Mouse (Mus musculus): ENCODE data around the gene Dock9.
"Not testable (repeated sequence)": the region's sequence is repeated elsewhere in the genome, so short reads cannot be mapped to it uniquely, and the experiment has no call there.

Dock9 gene

GRCm38 (mm10) chr14:121660167-121660894, 137.3 kb downstream of the Dock9 start:
- no peak for DNase-seq (ENCODE audit: low read depth)

DNA sequence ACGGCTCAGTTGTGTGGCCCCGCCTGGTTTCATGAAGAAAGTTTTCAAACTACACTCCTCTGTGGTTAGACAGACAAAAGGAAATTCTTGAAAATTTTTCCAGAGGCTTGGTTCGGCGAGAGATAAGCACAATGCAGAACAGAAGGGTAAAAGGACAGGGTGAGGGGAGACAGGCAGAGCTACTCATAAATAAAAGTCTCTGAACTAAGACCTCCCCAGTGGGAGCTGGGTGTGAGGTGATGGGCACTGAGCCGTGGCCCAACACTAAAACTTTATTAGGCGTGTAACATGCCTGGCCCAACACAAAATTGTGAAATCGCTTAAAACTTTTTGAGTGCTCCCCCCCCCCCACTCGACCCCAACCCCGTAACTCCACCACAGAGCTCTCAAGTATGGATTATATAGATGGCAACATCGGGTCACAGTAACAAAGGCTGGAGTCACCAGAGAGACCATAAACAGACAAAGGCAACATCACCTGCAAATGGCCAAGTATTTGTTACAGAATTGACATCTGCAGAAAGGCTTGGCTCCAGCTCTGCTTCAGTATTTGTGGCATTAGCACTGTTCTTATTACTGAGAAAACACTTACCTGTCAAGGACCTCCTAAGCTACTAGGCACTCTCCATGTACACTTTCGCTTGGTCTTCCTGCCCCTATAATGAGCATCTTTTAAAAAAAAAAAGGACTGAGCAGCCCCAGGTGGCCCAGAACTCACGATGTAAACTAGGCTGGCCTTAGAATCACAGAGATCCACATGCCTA, 138.4 kb downstream of the Dock9 start:
- no peak for DNase-seq (ENCODE audit: low read depth)

- no peak for DNase-seq (ENCODE audit: low read depth)
These were observed 139.1 kb downstream of the Dock9 start for GRCm38 (mm10) chr14:121658537-121658936.

DNA sequence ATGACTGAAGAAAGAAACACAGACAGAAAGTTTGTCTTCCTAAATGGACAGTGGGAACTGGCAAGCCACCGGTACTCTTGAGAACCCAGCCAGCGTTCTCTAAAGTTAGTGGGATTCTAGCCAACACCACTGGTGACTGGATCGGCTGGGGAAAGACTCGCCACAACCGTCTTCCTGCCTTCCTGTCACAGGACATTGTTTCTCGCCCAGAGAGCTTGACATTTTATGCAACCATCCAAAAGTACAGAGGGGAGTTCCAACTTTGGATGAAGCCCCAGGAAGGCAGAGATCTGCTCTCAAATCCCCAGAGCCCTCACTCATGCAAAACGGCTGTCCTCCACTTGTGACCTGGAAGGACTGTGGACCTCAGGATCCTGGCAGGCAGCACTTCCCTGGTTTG, 140.0 kb downstream of the Dock9 start:
- peak; percentile 17 for DNase-seq (ENCODE audit: low read depth)

DNA sequence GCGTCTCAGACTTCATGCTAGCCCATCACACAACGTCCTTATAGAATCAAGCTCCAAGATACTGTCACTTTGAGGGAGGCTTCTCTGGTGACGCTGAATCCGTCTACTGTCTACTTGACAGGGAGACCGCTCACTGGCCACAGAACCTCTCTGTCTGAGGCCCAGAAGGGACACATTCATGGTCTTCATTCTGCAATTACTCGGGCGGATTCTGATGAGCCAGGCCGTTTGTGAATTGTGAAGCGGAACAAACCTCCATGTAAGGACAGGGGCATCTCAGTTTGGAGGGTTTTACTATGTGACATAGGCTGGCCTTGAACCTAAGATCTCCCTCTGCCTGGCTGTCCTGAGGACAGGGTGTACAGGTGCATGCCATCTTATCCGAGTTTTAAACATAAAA, 140.7 kb downstream of the Dock9 start:
- DNase-seq (ENCODE audit: low read depth): no peak

GRCm38 (mm10) chr14:121654977-121655376, 142.7 kb downstream of the Dock9 start:
- DNase-seq (ENCODE audit: low read depth): no peak

- no peak for DNase-seq (ENCODE audit: low read depth)
These were observed 143.1 kb downstream of the Dock9 start for GRCm38 (mm10) chr14:121654416-121654967.

GRCm38 (mm10) chr14:121653717-121654116, 143.9 kb downstream of the Dock9 start:
- DNase-seq (ENCODE audit: low read depth): no peak

- DNase-seq (ENCODE audit: low read depth): no peak
These were observed 144.4 kb downstream of the Dock9 start for GRCm38 (mm10) chr14:121653241-121653640.

DNA sequence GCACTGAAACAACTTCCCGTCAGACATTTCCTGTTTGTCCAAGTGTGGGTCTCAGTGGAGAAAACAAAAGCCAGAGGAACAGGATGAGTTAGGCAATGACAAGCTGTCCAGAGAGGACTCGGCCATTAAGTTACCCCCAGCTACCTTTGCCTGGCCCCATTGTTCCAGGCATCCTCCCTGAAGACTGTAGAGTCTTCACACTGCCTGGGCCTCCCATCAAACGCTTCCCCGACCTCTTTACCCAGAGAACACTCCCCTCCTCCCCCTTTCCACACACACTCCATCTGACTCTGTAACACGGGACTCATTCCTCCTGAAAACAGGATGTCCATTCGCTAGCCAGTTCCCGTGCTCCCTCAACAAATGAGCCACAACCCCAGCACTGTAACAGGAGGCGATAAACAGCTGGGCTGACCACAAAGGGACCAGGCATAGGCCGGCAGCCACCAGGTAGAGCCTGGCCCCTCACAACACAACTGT, 149.0 kb downstream of the Dock9 start:
- DNase-seq (ENCODE audit: low read depth): peak; percentile 49

DNA sequence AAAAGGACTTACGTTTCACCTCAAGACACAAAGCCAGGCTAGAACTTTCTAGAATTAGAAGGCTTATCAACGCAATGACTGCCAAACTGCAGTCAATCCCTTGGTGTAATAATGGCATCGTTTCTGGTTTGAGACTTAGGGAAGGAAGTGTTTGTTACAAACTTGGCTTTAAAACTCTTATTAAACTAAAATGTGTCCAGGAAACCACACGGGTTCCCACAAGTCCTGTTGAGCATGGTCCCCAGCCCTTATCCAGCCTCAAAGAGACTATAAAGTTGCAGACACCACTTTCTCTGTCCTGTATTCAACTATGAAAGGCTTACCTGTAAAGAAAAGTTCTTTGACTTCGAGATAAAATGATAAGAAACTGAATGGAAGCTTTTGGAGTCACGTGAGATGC, 149.9 kb downstream of the Dock9 start:
- DNase-seq (ENCODE audit: low read depth): peak; percentile 62

DNA sequence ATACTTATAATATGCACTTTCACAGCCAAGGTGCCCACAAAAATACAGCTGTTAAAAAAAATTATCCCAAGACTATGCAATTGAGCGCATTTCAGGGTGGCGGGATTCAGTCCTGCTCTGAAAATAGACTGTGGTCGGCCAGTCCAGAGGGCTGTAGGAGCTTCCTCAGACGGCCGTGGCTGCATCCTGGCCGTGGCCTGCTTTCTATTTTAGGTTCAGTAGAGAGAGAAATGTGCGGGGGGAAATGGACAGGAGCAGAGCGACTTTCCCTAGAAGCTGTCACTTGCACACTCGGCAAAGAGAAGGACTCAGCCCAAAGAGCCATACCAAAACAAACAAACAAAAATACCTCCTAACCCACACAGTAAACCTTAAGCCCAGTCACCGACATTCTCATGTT, 151.0 kb downstream of the Dock9 start:
- peak; percentile 37 for DNase-seq (ENCODE audit: low read depth)

DNA sequence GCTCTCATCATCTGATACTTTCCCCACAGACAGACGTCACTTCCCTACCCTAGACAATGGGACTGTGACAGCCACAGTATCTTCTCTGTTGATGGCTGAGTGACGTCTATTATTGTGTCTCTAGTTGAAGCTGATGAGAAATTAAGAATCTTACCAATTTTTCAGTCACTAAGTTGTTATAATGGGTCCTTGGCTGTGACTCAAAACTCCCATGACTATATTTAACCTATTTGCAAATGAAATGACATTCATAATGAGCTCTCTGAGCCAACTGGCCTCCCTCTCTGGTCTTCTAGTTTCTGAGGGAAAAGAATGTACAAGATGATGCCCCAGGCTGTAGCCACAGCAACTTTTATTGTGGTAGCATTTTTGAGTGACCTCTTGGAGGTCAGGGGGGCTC, 153.3 kb downstream of the Dock9 start:
- DNase-seq (ENCODE audit: low read depth): no peak

- DNase-seq (ENCODE audit: low read depth): no peak
These were observed 156.4 kb downstream of the Dock9 start for GRCm38 (mm10) chr14:121641271-121641670.

DNA sequence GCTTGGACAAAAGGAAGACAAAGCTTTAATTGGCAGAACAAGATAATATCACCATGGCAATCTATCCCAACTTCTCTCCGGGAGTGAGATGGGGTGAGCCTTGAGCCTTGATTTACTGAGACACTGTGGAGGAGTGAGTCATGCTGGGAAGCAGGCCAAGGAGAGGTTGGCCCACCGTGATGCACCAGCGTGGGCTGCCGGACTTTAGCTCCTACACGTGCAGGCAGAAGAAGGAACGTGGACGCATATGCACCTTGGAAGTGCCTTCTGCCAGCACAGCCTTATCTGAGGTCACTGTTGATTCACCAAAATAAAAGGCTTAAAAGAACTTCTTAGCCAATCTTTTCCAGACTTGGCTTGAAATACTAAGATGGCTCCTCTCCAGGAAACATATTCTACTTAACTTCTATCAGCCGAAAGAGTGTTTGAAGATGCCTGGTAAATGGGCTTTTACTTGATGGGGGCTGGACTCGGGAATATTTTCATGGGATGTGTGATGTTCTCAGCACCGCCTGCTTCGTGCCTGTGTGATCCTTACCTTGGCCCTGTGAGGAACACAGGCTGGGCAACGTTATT, 160.6 kb downstream of the Dock9 start:
- DNase-seq (ENCODE audit: low read depth): no peak

DNA sequence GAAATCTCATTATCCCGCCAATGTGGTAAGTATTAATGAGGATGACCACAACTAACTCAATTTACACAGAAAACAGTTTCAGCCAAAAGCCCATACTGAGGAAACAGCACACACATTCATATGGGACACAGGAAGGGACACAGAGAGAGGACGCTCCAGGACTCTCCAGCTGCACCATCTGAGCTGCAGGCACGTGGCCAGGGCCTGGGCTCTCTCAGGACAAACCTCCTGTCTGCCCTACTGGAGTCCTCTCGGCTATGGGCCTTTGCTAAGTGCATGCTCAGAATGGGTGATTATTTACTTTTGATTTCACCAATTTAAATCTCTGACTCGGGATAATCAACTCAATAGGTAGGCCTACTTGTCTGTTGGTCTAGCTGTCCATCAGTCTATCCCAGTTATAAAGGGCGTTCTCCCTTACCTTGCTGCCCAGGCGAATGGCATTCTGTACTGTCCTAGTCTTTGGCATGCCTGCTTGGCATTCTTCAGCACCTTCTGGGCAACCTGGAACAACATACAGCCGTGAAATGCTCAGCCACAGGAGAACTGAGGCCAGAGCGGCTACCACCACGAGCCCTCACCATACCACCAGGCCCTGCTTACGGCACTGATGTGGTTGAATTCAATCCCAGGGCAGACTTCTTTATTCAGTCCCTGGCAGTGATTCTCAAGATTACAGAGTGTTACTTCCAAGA, 162.8 kb downstream of the Dock9 start:
- no peak for DNase-seq (ENCODE audit: low read depth)

DNA sequence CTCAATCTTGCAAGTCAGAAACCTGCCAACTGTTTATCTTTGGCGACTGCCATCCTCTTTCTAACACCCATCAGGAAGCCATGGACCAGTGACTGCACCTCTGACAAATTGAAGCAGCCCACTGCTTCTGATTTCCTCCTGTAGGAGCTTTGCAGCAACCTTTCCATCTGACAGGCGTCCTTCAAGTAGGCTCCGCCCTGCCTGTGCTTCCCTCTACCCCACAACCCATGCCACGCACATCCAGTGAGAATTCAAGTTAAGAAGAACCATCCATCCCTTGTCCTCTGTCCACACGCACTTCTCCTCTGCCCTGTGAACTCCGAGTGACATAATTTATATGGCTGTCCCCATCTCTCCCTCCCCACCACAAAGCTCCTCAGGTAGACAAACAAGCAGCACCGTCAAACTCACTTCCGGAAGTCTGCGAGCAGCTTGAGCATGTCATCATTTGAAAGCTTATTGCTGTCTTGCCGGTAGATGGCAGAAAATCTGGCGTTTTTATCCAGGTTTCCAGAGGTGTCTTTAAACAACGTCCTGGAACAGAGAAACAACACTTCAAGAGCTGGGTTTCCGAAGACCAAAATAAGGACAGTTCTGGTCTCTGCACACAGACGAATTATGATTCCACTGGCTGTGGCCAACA, 163.4 kb downstream of the Dock9 start:
- DNase-seq (ENCODE audit: low read depth): no peak

DNA sequence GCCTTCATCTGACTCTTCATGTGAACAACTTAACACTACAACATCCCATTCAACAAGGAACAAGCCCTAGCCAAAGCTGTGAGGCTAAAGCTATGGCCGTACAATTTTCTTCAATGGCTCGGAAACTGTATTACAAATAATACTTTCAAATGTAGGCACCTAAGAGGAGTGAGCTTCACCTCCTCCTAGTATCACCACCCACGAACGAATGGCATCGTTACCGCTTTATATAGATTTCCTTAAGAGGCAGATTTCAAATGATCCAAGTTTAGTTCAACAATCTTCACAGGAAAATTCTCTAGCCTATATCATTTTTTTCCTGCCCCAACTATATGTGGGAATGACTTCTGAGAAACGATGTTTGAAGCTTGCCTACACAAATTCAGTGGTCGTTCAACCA, 165.7 kb downstream of the Dock9 start:
- DNase-seq (ENCODE audit: low read depth): no peak

DNA sequence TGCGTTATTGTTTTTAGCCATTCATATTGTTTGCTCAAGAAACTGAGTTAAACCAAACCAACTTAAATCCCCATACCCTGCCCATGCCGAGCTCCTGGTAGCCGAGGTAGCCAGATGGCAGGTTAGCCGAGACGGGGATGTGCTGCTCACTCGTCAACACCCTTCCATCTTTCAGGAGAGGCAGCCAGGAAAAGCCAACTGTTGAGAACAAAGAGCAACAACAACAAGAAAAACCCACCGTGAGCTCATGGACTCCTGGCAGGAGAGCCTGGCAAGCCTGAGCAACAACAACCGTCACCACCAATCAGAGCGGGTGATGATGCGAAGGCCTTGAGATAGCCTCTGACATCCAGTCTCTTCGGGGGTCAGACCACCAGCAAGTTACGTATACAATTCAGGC, 170.9 kb downstream of the Dock9 start:
- no peak for DNase-seq (ENCODE audit: low read depth)

GRCm38 (mm10) chr14:121623996-121624542, 173.6 kb downstream of the Dock9 start:
- not testable (repeated sequence) for DNase-seq (ENCODE audit: low read depth)

DNA sequence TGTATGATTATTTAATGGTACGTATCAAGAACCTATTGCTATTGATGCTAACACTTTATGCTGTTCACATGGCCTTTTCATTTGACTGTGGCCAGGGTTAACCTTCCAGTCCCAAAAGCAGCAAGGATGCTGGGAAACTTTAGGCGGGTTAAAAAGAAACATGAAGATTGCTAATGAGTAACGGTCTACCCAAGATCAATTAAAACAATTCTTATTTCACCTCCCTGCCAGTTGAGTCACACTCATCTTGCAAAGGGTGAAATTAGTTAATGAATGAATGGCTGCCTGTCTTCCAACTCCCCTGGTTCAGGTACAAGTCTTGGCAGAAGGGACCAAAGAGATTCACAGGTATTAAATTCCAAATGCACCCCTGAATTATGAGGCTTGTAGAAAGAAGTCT, 175.8 kb downstream of the Dock9 start:
- DNase-seq (ENCODE audit: low read depth): no peak

Data from 416B (cell line).